Mouse (Mus musculus): Measurements from ENCODE around the gene Zfp595.
A peak's percentile ranks its signal among the peaks of the same experiment; 100 is the strongest.
"Not testable (repeated sequence)": the region's sequence is repeated elsewhere in the genome, so short reads cannot be mapped to it uniquely, and the experiment has no call there.

The Zfp595 gene

DNA sequence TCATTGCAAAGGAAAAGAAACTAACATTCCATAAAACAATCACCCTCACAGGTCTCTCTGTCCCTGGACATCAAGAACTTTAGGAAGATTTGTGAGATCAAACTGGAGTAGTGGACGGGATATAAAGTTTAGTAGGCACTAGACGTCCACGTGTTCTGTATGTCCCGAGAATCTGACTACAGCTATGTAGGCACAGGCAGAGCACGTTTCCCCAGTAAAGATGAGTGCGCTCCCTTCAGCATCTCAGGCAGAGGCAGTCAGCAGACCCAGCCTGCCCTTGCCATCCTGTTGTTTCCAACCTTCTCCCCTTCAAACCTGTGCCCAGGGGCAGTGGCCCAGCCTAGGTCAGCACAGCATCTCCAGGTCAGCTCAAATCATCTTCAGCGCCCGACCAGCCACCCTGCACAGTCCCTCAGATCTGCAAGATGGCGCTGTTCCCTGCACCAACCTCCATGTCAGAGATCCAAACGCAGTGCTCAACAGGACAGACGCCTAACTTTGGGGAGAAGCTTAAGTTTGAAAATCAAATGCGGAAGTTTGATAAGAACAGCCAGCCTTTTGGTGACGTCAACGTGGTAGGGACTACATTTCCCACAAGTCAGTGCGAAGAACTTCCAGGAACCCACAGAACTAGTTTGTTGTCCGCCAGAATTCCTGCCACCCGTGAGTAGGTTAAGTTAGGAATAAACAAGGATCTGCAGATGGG, at the start of gene Zfp595:
Zfp595 (minus strand) TSS at position 552 of the 706 bp plus-strand sequence.
- peak; percentile 84 to 86 for DNase-seq

DNA sequence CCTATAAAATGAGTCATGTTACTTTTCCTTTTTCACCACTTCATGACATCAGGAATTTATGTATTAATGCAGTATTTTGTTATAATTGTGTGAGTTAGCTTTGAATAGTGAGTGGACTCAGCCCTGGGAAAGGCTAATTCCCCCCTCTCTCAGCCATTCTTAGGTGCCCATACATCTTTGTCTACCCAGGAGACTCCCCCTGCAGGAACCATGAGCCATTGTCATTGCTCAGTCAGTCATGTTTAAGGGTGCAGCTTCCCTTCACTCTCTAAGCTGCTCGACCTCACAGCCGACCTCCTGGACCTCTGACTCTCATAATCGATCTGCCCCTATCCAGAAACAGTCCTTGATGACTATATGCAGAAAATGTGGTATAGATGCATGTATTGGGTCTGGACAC, 43.9 kb upstream of the Zfp595 start:
- not testable (repeated sequence) for DNase-seq

DNA sequence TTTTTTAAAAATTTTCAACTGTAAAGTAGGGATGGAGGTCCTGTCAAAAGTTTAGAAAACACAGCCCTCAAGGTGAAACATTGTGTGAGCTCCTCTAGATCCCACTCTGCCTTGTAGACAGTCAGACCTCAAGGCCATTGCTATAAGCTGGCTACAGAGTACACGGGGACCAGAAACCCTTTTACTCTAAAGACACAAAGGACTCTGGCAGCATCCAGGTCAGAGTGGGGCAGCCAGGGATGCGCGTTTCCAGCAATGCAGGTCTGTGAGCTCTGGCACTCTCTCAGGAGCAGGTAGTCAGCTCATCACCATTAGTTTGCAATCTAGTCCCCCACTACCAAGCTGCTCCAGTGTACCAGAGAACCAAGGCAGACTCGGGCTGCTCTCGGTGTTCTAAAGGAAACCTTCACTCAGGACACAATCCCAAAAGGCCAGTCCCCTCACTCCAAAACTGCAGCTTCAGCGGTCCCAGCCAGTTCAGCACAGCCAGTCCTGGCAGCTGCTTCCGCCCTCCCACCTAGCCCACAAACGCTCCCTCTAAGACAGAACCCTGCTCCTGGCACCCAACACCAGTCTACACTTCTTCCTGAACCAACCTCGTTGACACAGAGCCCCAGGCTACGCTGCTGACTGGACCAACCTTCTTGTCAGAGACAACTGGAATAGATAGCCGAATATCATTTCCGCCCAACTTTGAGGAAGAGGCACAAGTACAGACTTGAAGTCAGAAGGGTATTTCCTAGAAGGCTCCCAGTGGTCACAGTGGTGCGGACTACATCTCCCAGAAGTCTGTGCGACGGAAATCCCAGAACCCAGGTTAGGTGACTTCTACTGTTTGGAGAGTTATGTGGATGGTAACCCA, 42.9 kb upstream of the Zfp595 start, which contains the start of the genes Gm28041 and Zfp456:
Gm28041 (minus strand) TSS at position 684 of the 862 bp plus-strand sequence.
Zfp456 (minus strand) TSS at position 761 of the 862 bp plus-strand sequence.
- DNase-seq, result peak; percentile 78 to 83

DNA sequence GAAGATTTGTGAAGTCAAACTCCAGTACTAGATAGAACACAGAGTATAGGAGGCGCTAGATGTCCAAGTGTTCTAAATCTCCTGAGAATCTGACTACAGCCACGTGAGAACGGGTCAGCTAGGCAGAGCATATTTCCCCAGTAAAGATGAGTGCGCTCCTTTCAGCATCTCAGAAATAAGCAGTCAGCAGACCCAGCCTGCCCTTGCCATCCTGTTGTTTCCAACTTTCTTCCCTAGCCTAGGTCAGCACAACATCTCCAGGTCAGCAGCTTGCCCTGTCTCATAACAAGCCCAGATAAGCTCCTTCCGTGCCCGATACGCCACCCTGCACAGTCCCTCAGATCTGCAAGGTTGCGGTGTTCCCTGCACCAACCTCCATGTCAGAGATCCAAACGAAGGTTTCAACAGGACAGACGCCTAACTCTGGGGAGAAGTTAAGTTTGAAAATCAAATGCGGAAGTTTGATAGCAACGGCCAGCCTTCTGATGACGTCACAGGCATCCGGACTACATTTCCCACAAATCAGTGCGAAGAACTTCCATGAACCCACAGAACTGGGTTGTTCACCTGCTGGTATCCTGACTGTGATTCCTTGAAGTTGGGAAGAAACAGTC, 27.9 kb upstream of the Zfp595 start, which contains the start of the genes Gm28044 and Zfp953:
Gm28044 (minus strand) TSS at position 406 of the 614 bp plus-strand sequence.
Zfp953 (minus strand) TSS at position 475 of the 614 bp plus-strand sequence.
- peak; percentile 92 to 94 for DNase-seq

DNA sequence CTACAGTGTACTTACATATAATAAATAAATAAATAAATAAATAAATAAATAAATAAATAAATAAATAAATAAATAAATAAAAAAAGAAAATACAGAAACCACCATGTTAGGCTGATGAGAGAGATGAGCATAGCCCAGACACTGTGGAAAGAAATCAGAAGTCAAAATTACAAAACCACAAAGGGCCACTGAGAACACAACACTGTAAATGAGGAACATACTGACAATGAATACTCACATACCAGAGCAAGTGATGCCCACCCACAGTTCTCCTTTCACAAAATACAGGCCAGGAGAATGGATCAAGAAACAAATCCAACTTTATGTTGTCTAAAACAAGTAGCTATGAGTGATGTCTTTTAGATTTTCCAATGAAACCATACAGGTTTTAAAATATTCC, 19.5 kb upstream of the Zfp595 start:
- no peak for DNase-seq

DNA sequence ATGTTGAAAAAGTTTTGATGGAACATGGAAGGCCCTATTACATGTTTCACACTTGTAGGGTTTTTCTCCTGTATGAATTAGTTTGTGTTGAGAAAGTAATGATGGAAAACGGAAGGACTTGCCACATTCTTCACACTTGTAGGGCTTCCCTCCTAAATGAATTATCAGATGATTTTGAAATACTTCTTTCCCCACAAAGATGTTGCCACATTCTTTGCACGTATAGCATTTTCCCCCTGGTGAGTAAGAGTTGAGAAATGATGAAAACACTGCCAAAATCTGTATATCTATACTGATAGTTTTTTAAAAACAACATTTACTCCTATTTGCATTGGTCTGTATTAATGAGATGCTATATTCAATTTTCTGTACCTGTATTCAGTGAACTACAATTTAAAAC, 11.1 kb upstream of the Zfp595 start:
- no peak for DNase-seq

DNA sequence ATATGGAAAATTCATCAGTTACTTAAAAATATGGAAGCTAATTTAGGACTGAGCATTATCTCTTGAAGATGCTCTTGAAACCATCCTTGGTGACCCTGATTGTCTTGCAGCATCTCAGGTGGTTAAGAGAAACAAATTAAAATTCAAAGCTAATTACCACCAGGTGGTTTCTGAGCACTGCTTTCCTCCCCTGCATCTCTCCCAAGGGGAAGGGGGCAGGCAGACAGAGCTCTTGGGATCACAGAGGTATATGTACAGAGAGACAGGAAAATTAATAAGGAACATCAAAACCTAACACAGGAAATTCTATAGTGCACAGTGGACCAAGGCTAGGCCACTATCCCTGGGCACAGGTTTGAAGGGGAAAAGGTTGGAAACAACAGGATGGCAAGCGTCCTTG, 507 bp upstream of the Zfp595 start:
- peak in 1 of 2 experiments; percentile 2 for DNase-seq

DNA sequence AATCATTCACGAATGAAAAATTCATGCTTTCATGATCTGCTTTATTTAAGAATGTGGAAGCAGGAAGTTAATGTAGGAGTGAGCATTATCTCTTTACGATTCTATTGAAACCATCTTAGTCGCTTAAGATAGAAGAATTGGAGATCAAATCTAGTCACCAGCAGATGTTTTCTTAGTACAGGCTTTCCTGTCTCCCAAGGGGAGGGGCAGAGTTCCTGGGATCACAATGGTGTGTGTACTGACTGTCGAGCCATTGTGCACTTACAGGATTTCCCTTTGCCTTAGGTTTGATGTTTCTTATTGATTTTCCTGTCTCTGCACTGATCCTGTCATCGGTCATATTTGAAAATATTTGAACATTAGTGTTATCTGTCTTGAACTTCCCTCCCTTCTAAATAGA, 25.7 kb downstream of the Zfp595 start:
- DNase-seq, result peak in 1 of 2 experiments; percentile 16

DNA sequence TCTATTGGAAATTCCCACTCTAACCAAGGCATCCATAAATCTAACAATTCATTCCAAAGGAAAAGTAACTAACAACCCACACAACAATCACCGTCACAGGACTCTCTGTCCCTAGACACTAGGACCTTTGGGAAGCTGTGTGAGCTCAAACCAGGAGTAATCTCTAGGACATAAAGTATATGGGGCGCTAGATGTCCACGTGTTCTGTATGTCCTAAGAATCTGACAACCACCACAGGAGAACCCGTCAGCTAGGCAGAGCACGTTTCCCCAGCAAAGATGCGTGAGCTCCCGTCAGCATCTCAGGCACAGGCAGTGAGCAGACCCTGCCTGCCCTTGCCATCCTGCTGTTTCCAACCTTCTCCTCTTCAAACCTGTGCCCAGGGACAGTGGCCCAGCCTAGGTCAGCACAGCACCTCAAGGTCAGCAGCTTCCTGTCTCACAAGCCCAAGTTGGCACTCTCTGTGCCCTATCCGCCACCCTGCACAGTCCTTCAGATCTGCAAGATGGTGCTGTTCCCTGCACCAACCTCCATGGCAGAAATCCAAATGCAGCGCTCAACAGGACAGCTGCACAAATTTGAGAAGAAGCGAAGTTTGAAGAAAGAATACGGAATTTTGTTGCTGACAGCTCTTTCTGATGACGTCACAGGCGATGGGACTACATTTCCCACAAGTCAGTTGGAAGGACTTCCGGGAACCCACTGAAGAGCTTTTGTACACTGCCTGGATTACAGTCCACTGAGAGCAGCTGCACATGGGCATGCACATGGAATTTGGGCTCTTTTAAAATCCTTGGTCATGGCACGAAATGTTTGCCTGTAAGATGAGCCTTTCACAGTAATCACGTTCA, 26.3 kb downstream of the Zfp595 start, which contains the start of gene Zfp457:
Zfp457 (minus strand) TSS at position 664 of the 851 bp plus-strand sequence.
- DNase-seq, result peak; percentile 89

DNA sequence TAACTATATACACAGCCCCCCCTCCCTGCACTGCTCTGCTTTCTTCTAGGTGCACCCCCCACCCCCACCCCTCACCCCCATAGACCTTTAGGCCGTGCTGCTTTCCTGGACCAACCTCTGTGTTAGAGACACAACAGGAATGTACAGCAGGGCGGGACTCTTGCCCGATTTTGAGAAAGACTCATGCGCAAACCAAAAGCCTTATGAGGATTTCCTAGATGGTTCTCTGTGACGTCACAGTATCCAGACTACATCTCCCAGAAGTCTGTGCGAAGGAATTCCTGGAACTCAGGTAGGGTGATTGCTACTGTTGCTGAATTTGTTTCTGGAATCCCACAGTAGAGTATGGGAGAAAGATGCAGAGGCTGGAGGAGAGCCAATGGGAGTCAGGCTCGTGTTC, 54.1 kb downstream of the Zfp595 start, which contains the start of gene Zfp458:
Zfp458 (minus strand) TSS at position 153 of the 400 bp plus-strand sequence.
- no peak for DNase-seq

DNA sequence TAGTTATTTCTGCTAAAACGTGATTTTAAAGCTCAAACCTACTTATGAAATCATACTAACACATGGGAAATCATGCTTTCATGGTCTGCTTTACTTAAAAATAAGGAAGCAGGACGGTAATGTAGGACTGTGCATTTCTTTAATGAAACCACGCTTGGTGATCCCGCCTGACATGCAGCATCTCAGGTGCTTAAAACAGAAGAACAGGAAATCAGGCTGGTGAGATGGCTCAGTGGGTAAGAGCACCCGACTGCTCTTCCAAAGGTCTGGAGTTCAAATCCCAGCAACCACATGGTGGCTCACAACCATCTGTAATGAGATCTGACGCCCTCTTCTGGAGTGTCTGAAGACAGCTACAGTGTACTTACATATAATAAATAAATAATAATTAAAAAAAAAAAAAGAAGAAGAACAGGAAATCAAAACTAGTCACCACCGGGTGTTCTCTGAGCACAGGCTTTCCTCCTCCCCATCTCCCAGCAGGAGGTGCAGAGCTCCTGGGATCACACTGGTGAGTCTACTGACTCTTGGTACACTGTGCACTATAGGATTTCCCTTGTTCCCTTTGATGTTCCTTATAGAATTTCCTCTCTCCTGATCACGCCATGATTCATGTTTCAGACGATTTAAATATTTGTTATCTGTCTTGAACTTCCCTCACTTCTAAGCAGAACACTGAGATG, 62.8 kb downstream of the Zfp595 start:
- DNase-seq, result not testable (repeated sequence)

DNA sequence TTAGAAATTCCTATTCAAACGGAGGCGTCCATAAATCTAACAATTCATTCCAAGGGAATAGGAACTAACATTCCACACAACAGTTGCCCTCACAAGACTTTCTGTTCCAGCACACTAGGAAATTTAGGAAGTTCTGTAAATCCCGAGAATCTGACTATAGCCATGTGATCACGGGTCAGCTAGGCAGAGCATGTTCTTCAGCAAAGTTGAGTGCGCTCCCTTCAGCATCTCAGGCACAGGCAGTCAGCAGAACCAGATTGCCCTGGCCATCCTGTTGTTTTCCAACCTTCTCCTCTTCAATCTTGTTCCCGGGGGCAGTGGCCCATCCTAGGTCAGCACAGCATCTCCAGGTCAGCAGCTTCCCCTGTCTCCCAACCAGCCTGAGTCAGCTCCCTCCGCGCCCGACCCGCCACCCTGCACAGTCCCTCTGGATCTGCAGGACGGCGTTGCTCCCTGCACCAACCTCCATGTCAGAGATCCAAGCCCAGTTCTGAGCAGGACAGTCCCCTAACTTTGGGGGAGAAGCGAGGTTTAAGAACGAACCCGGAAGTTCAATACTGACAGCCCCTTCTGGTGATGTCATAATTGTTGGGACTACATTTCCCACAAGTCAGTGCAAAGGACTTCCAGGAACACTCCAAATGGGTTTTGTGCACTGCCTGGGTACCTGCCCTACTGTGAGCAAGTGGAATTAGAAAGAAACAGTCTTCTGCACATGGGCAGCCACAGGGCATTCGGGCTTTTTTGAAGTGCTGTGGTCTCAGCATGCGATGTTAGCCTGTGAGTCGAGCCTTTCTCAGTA, 63.6 kb downstream of the Zfp595 start:
- DNase-seq, result peak; percentile 56 to 68
